Mouse (Mus musculus): ENCODE measurements around the gene Lrrc19. TPM values are rescaled to one million over a fixed set of nuclear protein-coding genes. Genes with fewer than 3 reads are reported as not detected.

Lrrc19 gene
- total RNA-seq, 2 experiments from 2014 or later = not detected

GRCm38 (mm10) chr4:94601395-94601794, 48.5 kb downstream of the Lrrc19 start:
- no peak for ATAC-seq (replicated peaks; ENCODE audit: low FRiP score, poor library complexity, severe bottlenecking)

DNA sequence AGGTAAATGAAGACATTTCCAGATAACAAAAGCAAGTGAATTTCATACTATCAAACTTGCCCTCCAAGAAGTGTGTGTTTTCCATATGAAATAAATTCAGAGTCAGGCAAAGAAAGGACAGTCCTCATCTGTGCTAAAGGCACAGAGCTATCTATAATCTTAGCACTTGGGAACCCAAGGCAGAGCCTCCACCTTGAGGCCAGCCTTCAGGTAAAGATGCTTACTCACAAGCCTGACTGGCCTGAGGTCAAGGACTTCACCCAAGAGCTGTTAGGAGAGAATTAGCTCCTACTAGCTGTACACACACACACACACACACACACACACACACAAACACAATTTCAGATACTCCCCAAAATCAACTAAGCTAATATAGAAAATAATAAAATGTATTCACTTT, 57.2 kb downstream of the Lrrc19 start:
- ATAC-seq (replicated peaks; ENCODE audit: low FRiP score, poor library complexity, severe bottlenecking) = peak; percentile 70; the same call in 1 of the 2 replicates

DNA sequence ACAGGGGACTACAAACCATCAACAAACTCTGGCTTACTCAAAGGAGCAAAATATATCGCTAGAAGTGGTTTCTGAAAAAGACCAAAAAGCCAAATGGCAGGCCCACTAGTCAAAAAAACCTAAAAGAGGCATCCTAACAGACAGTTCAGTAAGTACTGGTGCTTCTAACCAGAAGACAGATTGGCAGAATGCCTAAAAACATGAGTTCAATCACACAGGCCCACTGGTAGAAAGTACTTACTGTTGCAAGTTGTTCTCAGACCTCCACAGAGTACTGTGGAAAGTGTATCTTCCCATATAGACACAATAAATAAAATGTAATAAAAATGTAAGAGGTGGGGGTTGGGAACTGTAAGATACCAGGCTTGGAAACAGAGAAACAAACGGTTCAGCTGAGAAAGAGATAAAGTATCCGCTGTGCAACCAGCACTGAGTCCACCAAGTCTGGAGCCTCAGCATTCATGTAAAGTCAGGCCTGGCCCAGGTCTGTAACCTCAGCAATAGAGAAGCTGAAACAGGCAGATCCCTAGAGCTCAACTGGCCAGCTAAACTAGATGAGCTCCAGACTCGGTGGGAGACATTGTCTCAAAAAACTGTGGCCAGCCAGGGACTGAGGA, 58.1 kb downstream of the Lrrc19 start:
- no peak for ATAC-seq (replicated peaks; ENCODE audit: low FRiP score, poor library complexity, severe bottlenecking)

Other genes with a start within 250 kb of the Lrrc19 start
- not detected in 2 replicates for gene Gm10306, start 93.6 kb downstream of the Lrrc19 start, total RNA-seq (2015; ENCODE audit: low replicate concordance)
- gene Gm10306, start 93.6 kb downstream of the Lrrc19 start, total RNA-seq (2017; ENCODE audit: low replicate concordance) = not detected in 2 replicates
- 5.8 and 6.3 TPM in 2 replicates for gene Caap1, start 93.3 kb downstream of the Lrrc19 start, total RNA-seq (2015; ENCODE audit: low replicate concordance)
- gene Caap1, start 93.3 kb downstream of the Lrrc19 start, total RNA-seq (2017; ENCODE audit: low replicate concordance) = 6.4 and 8.9 TPM in 2 replicates
- gene Plaa, start 46.9 kb downstream of the Lrrc19 start, total RNA-seq (2015; ENCODE audit: low replicate concordance) = 14.4 and 19.0 TPM in 2 replicates
- gene Plaa, start 46.9 kb downstream of the Lrrc19 start, total RNA-seq (2017; ENCODE audit: low replicate concordance) = 26.2 and 28.3 TPM in 2 replicates
- 0.38 and 3.3 TPM in 2 replicates for gene Ift74, start 35.7 kb downstream of the Lrrc19 start, total RNA-seq (2015; ENCODE audit: low replicate concordance)
- 2.5 and 2.8 TPM in 2 replicates for gene Ift74, start 35.7 kb downstream of the Lrrc19 start, total RNA-seq (2017; ENCODE audit: low replicate concordance)
- gene Tek, start 89.1 kb upstream of the Lrrc19 start, total RNA-seq (2015; ENCODE audit: low replicate concordance) = 0.96 TPM in 1 of 2 replicates, not detected in the other
- not detected in 2 replicates for gene Tek, start 89.1 kb upstream of the Lrrc19 start, total RNA-seq (2017; ENCODE audit: low replicate concordance)

All from erythroblast, adult 5-6 weeks (primary cell).